Mouse (Mus musculus) Patski (cell line): ENCODE results near the gene Hspa12a. TPM values are rescaled to one million over a fixed set of nuclear protein-coding genes. Genes with fewer than 3 reads are reported as not detected.

Experiments
- ATAC-seq: fragments of 100-300 bp; one replicate; pipeline ENCODE4 v1.8.0; 2021
- CTCF ChIA-PET: fragments of 350-600 bp; sonication (Branson Sonifier 250); formaldehyde crosslinking; loops from one replicate; lab custom pipeline; 2022; ENCODE audit warnings: inconsistent platforms; lab: Charles Lee
- POLR2A ChIA-PET: fragments of 350-600 bp; sonication (Branson Sonifier 250); formaldehyde crosslinking; loops from one replicate; lab custom pipeline; 2022; ENCODE audit warnings: antibody characterized with exemption, inconsistent platforms; lab: Charles Lee
- DNase-seq: peaks from one replicate; pipeline ENCODE4 v3.0.0-alpha.2; 2011; ENCODE audit warnings: low read depth, low spot score
- H3K27me3 ChIP-seq: fragments of 371-371 bp; one replicate; pipeline ENCODE4 v1.5.1; 2021
- CTCF ChIP-seq: fragments of 100-300 bp; IDR thresholded peaks from one replicate; pipeline ENCODE4 v1.5.1; 2021
- in situ Hi-C: fragments of 300-500 bp; cut with MboI; formaldehyde crosslinking; loops from 3 replicates; pipeline ENCODE4 v1.11.1; 2018; ENCODE audit warnings: low pct_unique_long_range_greater_than_20kb, mixed read lengths
- polyA plus RNA-seq: library from polyadenylated mRNA; unstranded; gene quantifications from one replicate; pipeline ENCODE4 v1.2.3, GENCODE M21; 2021

Gene Hspa12a
- polyA plus RNA-seq, 1 experiment from 2014 or later = 1.1 TPM

DNA sequence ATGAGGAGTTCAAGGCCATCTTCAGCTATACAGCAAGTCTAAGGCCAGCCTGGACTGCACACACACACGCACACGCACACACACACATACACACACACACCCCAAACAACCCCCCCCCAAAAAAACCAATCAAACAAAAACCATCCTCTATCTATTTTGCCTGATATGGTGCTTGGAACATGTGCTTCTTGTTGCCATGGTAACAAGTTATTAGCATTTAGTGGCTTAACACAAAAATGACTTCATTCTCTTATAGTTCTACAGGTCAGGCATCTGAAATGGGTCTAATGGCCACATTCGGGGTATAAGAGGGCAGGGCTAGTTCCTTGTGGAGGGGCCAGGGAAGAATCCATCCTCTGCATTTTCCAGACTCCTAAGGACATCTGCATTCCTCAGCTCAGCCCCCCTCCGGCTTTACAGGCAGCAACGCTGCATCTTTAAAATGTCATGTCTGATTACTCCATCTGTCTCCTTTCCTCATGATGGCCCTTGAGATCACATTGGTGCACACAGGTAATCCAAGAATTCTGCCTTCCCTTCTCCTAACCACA lies 102.7 kb downstream of the Hspa12a start:
- DNase-seq (no peak), ATAC-seq (no peak)
- ChIA-PET CTCF (interaction anchor here (1.6 kb wide), 1 partner anchor 14 kb away, joined by 5 read pairs; no protein-coding TSS in a partner anchor), POLR2A (no interaction called here)
- TF ChIP-seq CTCF = no peak
- no peaks in the 10 kb centered on the region for H3K27me3 ChIP-seq
- in situ Hi-C loops = no loop called here

DNA sequence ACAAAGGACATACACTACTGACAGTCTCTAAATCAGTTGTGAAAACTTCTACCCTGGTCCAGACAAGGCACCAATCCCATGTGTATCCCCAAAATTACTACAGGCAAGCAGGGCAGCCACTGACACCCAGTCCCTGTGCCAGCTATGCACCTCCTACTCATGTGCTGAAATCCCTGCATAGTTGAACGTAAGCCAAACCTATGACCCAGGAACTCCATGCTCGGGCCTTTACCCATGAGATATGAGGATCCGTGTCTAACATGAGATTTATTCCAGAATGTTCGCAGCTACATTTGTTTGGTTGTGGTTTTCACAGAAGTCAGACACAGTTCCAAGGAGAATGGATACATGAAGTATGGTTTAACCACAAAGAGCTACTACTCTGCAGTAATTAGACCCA lies 103.6 kb downstream of the Hspa12a start:
- POLR2A ChIA-PET = interaction anchor here (0.6 kb wide), 1 partner anchor 37 kb away, joined by 3 read pairs; no protein-coding TSS in a partner anchor
- in situ Hi-C loops = no loop called here
- CTCF ChIA-PET = interaction anchor here (1.1 kb wide), 1 partner anchor 33 kb away, joined by 3 read pairs; no protein-coding TSS in a partner anchor
- DNase-seq (peak; percentile 44), ATAC-seq (peak; percentile 55)
- no peak for TF ChIP-seq CTCF
- H3K27me3 ChIP-seq = peaks cover 3% of the 10 kb centered on the region

DNA sequence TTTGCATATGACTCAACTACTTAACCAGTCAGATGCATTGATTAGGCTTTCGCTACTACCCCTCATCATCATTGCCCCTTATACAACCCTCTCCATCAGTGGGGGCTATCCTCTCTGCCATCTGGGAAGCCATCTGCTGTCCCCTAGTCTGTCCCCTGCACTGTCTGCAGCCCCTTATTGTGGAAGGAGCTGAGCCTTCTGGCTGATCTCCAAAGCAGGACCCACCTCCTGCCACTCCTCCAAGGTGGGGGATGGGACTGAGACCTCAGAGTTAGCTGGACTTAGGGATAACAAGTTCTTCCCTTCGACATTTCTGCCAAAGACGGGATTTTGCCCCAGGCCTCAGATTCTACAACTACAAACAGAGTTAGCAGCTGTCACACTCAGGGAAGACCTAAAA lies 104.1 kb downstream of the Hspa12a start:
- in situ Hi-C loops = no loop called here
- ATAC-seq = no peak
- no peak for DNase-seq
- H3K27me3 ChIP-seq = peaks cover 3% of the 10 kb centered on the region
- POLR2A ChIA-PET = interaction anchor here (0.6 kb wide), 1 partner anchor 37 kb away, joined by 3 read pairs; no protein-coding TSS in a partner anchor
- CTCF ChIA-PET = interaction anchor here (1.1 kb wide), 1 partner anchor 32 kb away, joined by 3 read pairs; no protein-coding TSS in a partner anchor
- no peak for TF ChIP-seq CTCF

DNA sequence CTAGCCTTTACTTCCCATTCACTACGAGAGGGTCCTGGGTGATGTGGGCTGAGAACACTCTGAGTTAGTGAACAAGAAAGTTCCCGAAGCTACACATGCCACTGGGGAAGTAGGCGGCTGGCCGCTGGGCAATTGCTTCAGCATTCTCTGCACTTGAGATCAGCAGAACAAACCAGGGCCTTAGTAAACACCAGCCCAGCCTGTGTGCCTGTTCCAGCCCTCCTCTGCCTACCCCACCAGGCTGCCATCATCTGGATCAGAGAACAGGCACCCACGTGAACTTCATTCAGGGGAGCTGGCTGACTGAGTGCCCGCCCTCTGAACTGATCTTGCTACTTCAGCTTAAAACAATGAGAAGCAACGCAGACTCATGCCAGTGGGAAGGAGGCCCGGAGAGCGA lies 104.7 kb downstream of the Hspa12a start:
- no peak for DNase-seq
- CTCF ChIA-PET = no interaction called here
- TF ChIP-seq CTCF = no peak
- no peak for ATAC-seq
- in situ Hi-C loops = no loop called here
- POLR2A ChIA-PET = no interaction called here
- H3K27me3 ChIP-seq = peaks cover 3% of the 10 kb centered on the region

DNA sequence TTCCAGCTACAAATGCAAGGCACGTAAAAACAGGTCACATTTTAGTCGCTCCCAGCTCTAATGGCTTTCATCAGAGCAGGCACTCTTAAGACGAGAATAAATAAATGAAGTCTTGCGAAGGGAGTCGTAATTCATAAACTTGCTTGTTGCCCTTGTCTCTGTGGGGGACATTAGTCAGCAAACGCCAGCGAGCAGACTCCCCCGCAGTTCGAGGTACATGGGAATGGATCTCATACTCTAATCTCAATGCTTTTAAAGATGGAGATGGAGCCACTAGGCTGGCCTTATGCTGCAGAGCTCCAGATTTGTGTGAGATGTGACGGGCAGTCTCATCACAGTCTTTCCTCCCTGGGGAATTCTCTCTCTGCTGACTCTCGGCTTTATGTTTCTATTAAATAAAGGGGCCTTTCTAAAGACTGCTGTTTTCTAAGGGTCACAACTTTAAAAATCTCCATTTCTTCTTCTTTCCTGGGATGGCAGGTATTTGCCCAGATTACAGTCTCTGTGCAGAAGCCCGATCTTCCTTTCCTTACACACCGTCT lies 109.7 kb downstream of the Hspa12a start:
- TF ChIP-seq CTCF = no peak
- no peak for ATAC-seq
- POLR2A ChIA-PET = no interaction called here
- DNase-seq = no peak
- in situ Hi-C loops = no loop called here
- CTCF ChIA-PET = interaction anchor here (0.7 kb wide), 1 partner anchor 70 kb away, joined by 3 read pairs; no protein-coding TSS in a partner anchor
- H3K27me3 ChIP-seq = peaks cover 3% of the 10 kb centered on the region

DNA sequence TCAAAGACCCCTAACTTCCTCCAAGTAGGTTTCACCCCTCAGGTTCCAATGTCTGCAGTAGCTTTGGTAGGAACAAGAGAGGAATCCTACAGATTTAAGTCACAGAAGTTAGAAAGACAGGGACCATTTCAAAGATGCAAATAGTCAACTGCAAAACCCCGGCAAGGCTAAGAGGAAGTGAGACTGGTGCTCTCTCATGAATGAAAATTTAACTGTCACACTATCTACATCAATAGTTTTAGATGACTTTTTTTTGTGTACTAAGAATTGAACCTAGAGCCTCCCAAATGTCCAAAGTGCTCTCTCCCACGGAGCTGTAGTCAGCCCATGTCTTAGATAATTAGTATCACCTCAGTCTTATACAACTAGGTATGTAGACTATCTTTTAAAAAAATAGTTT lies 110.5 kb downstream of the Hspa12a start:
- CTCF ChIA-PET = no interaction called here
- DNase-seq (no peak), ATAC-seq (no peak)
- POLR2A ChIA-PET = no interaction called here
- in situ Hi-C loops = no loop called here
- no peak for TF ChIP-seq CTCF
- H3K27me3 ChIP-seq = peaks cover 3% of the 10 kb centered on the region

DNA sequence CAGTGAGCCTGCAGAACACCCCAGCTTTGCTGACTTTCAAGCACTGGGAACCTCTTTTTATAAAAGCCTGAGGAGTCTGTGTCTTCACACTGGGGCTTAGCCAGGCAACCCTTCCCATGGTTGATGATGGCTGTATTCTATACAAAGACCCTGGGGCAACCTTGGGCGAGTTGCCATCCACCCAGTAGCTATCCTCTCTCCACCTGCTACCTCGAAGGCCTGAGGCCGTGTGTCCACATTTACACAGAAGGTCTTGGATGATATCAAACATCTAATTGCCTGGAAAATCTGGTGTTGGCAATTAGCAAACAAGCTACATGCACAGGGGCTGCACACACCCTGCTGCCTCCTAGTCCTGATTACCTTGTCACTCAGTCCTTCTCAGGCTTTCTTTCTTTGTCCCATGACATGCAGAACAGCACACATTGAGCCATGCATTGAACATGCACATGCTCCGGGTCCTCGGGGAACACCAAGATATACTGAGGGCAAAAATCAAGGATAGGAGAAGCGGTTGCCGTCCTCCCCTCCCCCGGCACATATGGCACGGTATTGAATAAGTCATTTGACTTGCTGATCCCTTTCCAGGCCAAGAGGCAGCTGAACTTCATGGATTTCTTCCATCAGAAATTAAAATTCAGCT lies 112.1 kb downstream of the Hspa12a start:
- no peak for TF ChIP-seq CTCF
- in situ Hi-C loops = no loop called here
- CTCF ChIA-PET = no interaction called here

DNA sequence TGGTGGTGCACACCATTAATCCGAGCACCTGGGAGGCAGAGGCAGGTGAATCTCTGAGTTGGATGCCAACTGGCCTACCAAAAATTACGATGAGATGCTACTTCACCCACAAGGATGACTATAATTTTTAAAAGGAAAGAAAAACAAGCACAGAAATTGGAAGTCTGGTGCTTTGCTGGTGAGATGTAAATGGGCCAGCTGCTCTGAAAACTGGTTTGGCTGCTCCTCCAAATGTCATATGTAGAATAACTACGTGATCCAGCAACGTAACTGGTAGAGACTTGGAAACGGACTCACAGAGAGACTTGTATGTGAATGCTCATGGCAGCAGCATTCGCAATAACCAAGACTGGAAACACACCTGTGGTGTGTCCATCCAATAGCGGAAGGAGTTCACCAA lies 113.3 kb downstream of the Hspa12a start:
- DNase-seq (no peak), ATAC-seq (no peak)
- H3K27me3 ChIP-seq = peaks cover 3% of the 10 kb centered on the region
- in situ Hi-C loops = no loop called here
- TF ChIP-seq CTCF = no peak
- ChIA-PET POLR2A (no interaction called here), CTCF (no interaction called here)

More for the DNA sequence above, 112.1 kb downstream of the Hspa12a start:
- DNase-seq = no peak
- ATAC-seq = no peak
- POLR2A ChIA-PET = no interaction called here
- H3K27me3 ChIP-seq = peaks cover 3% of the 10 kb centered on the region

DNA sequence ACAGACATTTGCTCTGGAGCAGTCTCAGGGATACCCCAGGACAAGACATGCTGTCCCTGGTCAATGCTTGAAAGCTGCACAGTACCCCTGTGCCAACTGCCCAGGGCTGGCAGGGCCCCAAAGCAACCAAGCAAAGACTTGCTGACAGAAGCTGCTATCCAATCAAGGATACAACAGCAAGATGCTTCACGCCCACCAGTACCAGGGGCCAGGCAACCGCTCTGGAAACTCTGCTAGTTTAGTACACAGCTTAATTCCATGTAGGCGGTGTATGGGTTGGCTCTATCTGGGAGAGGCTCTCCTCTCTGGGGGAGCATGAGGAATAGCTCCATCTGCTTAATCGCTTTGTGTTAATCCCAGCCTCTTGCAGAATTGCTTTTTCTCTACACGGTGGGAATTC lies 113.9 kb downstream of the Hspa12a start:
- ATAC-seq = no peak
- in situ Hi-C loops = no loop called here
- CTCF ChIA-PET = no interaction called here
- DNase-seq = no peak
- POLR2A ChIA-PET = no interaction called here
- no peaks in the 10 kb centered on the region for H3K27me3 ChIP-seq
- no peak for TF ChIP-seq CTCF

DNA sequence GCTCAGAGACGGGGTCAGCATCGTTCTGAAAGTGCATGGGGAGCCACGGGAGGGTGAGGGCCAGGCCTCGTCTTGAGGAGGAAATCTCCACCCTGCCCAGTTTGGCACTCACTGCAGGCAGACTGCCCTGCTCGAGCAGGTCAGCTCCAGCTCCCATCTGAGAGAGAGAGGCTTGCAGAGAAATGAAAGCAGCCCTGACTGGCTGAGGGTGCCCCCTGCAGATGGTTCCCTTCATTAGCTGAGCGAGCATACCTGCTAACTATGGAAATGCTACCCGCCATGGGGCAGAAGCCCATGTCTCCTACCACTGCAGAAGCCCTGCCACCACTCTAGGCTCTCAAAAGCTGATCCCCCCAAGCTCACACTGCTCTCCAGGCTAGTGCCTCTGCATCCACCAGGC lies 115.8 kb downstream of the Hspa12a start:
- ATAC-seq = no peak
- H3K27me3 ChIP-seq = no peaks in the 10 kb centered on the region
- ChIA-PET POLR2A (no interaction called here), CTCF (no interaction called here)
- no peak for DNase-seq
- TF ChIP-seq CTCF = no peak
- in situ Hi-C loops = no loop called here

DNA sequence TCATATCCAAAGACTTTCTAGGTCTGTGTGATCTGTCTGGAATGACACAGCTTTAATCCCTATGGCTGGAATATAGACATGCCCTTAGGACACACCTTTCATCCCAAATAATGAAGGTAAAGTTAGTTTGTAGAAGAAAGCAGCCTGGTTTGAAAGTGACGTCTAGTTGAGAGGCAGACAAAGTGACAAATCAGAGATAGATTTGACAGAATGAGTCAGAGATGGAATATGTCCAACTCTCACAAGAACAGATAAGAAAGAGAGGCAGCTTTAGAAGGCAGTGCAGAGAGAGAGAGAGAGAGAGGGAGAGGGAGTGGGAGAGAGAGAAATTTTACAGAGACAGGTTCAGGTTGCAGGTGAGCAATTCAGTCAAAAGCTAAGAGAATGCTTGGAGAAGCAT lies 119.1 kb downstream of the Hspa12a start:
- H3K27me3 ChIP-seq = peaks cover 11% of the 10 kb centered on the region
- no peak for TF ChIP-seq CTCF
- POLR2A ChIA-PET = no interaction called here
- DNase-seq = no peak
- no peak for ATAC-seq
- in situ Hi-C loops = no loop called here
- CTCF ChIA-PET = no interaction called here
